Mouse (Mus musculus) left cerebral cortex, postnatal 14 days (tissue): Measurements from ENCODE around the gene Scp2d1. TPM values are rescaled to one million over a fixed set of nuclear protein-coding genes. Genes with fewer than 3 reads are reported as not detected.
"Not testable (repeated sequence)": the region's sequence is repeated elsewhere in the genome, so short reads cannot be mapped to it uniquely, and the experiment has no call there.

Experiments
- DNase-seq, 2 experiments: peaks; one replicate each; pipeline ENCODE4 v3.0.0; 2021 to 2022; ENCODE audit warnings: low spot score in 2 of 2, mixed read lengths in 1 of 2
- intact Hi-C: fragments of 180-260 bp; cut with DNase I; formaldehyde crosslinking; loops from one replicate; pipeline ENCODE4 v1.15.1; 2025
- long read RNA-seq, 2 experiments: library from polyadenylated mRNA; stranded (forward); transcript quantifications; one replicate each; pipeline ENCODE4 v2.0.0; 2021
- total RNA-seq, 2 experiments: library from RNA; stranded (reverse); gene quantifications; 2 replicates each; pipeline ENCODE4 v1.2.3; 2021

Gene Scp2d1
- total RNA-seq, result not detected
- long read RNA-seq, experiment 1, result 0 reads
- long read RNA-seq, experiment 2, result 0 reads

DNA sequence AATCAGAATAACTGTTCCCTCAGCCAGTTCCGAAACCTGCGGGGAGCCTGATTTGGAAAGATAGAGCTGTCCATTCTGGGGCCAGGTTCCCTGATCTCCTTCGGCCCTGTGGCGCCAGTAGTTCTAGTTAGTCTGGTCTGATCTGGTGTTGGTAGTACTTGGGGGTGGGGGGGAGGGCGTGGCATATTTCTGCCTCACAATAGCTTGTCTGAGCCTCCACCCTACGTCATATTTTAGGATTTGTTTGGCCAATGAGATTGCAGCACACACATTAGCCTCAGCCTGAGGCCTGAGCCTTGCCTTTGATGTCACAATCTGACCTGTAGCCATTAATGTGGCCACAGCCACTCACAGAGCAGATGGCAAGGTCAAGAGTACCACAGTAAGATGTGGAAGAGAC lies at the start of gene Scp2d1:
Gene Scp2d1 (plus strand): TSS at position 301 of the 400 bp plus-strand sequence.
- DNase-seq, intact Hi-C loops: not testable (repeated sequence)

DNA sequence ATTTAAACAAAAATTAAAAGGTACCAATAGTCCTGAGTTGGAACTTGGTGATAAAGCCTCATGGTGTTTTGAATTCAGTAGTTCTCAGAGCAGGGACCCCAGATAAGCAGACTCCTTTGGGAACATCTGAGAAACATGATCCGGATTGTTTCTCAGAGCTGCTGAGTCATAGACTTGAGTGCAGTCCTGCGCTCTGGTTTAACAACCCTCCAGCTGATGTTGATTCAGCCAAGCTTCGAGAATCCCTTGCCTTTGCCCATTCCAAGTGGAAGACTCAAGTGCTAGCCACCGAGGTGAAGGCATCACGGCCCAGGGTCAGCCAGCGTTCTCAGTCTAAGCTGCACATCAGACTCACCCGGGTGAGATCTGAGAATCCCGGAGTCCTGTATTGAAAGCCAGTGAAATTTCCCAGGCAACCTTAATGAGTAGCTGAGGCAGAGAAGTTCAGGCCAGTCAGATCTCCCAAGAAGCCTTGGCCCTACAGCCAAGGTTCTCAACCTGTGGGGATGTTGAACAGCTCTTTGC lies 48.8 kb upstream of the Scp2d1 start:
- intact Hi-C loops, result no loop called here
- DNase-seq, result no peak

DNA sequence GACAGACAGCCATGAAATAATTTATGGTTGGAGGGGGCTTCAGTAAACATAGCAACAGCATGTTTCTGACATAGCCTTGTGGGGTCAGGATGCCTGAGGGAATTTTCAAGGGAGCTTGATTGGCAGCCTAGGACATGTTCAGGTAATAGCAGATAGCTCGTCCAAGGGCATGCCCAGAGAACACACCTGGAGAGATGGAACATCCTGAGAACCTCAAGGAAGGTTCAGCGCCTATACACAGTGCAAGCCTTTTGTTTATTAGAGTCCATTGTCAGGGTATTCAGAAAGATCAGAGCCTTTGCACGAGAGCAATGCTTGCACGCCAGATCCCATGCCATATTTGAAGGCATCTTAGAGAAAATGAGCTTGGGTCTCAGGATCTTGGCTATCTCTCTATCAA lies 47.8 kb upstream of the Scp2d1 start:
- no peak for DNase-seq
- intact Hi-C loops, result no loop called here

DNA sequence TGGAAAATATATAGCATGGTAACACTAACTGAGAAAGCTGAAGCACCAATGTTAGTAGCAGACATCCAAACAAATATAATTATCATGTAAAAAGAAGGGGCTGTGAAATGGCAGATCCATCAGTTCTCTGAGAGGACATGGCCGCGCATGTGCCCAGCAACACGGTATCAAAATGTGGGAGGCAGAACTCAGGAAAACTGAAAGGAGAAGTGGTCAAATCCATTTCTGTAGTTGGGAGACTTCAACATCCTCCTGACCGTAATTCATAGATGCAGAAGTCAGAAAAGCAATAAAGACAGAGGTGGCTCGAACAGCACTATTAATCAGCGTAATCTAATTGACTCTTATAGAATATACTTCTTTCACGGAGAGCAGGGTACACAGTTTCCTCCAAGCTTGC lies 44.2 kb upstream of the Scp2d1 start:
- DNase-seq, result no peak
- intact Hi-C loops, result no loop called here

DNA sequence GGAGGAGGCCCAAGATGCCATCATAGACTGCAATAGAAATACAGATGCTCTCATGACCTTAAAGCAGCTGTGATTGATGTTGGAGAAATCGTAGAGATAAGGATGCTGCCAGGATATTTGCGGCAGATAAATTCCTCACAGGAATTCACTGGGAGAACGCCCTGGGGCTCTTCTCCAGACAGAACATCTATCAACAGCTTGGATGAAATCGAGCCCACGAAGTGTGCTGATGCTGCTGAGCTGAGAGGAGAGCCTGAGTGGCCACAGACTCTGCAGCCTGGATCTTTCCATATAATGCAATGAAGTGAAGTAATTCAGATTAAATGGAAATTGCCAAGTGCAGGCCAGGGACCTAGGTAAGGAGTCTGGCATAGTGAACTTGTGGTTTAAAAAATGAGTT lies 42.7 kb upstream of the Scp2d1 start:
- DNase-seq, result no peak
- intact Hi-C loops, result no loop called here

DNA sequence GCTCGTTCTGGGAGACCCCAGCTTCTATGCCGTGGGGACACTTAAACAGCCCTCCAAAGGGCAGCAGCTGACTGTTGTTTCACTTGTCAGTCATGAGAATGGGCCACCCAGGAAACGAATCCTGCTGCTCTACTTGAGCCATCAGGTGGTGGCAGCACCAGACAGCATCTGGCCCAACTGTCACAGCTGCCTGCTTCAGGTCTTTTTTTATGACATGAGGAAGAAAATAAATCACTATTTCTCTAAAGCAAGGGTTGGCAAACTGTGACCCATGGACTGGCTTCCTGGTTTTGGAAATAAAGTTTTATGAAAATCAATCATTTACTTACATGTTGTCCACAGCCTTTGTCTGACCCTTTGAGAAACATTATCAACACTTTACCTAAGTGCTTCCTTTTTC lies 41.6 kb upstream of the Scp2d1 start:
- intact Hi-C loops, result no loop called here
- DNase-seq, result no peak

DNA sequence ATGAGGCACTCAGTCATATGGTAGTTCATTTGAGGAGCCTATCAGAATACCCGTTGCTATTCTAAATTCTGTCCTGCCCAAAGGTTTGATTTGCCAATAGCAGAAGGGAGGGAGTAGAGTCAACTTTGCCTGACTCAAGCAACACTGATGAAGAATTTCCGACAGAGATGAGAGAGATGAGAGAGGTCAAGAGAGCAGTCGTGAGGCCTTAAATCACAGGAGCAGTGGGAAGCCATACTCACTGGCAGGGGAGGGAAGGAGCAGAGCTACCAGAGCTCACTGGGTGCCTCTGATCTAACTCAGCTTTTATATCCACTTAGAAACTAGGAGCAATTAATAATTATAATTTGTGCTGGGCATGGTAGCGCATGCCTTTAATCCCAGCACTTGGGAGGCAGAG lies 41.0 kb upstream of the Scp2d1 start:
- intact Hi-C loops, result no loop called here
- DNase-seq, result no peak

DNA sequence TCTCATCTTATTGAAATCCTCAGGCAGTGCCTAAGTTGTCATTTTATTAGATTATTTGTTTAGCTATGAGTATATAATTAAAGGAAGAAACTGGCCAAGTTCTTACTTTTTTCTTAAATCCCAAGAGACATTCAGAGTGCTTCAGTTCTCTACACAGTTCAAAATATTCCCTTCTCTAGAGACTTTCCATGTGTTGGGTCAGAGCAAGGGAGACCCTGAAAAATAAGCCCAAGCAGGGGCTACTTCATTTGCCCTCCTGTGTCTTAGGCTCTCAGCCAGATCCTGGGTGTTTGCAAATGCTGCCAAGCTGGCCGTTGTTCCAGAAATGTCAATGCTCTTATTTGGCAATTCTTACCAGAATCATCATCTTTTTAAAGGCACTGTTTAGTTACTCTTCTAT lies 40.3 kb upstream of the Scp2d1 start:
- intact Hi-C loops, result no loop called here

DNA sequence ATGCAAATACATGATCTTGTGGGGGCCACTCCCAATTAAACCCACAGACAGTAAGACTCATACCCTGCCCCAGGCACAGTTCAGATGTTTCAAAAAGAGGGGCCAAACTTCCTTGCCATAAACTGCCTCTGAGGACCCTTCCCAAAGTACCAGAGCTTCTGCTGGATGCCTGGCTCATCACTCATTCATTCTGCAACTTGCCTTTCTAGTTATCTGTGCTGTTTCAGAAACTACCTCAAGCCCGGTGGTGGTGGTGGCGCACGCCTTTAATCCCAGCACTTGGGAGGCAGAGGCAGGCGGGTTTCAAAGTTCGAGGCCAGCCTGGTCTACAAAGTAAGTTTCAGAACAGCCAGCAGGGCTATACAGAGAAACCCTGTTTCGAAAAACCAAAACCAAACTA lies 39.6 kb upstream of the Scp2d1 start:
- intact Hi-C loops, result no loop called here
- DNase-seq, result no peak

More for the DNA sequence above, 40.3 kb upstream of the Scp2d1 start:
- no peak for DNase-seq

DNA sequence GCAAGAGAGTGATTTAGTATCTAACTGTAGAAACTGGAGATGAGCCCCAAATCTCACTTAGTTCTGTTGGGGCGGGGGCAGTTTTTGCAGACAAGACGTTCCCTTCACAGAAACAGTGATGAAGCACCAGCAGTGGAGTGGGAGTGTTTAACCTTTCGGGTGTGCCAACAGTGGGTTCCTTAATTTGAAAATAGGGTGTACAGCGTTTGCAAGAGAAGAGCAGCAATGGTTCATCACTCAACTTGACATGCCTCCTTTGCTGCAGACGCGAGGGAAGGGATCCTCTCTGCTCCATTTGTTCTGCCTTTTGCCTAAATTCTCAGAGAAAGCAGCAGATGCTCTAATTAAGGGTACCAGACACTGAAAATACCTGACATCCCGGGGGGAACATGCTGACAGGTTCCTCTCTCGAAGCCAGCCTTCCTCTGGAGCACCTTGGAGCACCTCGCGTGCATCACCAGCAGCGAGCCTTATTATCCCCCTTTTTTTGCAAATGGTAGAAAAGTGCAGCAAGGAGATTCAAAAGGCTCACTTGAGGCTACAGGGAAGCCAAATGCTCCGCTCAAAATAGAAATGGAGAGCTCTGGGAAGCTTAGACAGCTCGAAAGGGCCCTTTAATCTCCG lies 31.7 kb upstream of the Scp2d1 start:
- intact Hi-C loops, result no loop called here

DNA sequence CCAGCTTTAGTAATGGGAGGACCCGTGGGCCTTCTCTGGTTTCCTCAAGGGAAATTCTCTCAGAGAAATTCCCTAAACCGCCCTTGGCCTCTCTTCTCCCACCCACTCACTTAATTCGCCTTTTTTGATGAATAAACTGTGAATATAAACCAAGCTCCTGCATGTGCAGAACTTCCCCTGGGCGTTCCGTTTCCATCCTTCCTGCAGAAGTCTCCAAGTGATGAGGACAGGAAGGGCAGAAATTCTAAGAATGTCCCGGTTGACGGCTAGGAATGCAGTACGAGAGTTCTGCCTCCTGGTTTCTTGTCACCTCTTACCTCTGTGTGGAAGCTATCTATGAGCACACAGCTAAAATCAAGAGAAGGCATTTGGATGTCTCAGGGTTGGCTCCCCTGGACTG lies 25.9 kb upstream of the Scp2d1 start:
- no peak for DNase-seq
- intact Hi-C loops, result no loop called here

More for the DNA sequence above, 31.7 kb upstream of the Scp2d1 start:
- peak; percentile 15 to 61 for DNase-seq

DNA sequence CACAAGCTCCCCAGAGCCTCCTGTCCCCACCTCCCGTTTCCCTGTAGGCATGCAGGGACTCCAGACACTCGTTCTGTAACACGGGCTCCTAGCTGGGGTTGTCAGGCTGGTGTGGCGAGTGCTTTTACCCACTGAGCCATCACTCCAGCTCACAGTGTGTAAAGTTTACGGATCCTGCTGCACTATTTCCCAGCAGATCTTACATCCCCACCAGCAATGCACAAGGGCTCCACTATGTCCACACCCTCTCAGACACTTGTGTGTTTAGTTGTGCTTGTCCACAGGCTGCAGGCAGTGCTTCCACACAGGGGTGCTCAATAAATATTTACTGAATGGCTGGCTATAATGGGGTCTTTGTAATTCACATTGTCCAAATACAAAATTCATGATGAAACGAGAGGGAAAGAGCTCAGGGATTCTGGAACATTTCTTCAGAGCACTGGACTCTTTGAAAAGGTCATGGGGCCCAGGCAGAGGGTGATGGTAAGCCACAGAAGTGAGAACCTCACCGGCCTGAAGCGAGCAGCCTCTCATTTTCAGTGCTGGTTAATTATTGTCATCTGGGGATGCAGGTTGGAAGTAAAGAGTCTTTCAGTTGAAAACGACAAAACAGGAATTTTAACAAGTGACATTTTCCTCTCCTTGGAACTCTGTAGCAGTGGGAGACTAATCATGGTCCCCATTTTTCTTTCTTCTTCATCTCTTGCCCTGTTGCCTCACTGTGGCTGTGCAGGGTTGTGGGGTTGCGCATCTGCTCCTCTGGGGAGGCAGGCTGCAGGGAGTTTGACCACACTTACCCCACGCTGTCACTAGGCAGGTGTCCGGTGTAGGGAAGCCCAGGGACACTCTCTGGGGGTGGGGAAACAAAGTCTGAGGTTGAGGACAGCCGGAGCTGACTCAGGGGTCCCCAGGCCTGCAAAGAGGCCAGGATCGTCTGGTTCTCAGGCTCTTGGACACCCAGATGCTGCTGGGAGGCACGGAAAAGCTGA lies 15.4 kb upstream of the Scp2d1 start:
- DNase-seq, result no peak
- intact Hi-C loops, result no loop called here

DNA sequence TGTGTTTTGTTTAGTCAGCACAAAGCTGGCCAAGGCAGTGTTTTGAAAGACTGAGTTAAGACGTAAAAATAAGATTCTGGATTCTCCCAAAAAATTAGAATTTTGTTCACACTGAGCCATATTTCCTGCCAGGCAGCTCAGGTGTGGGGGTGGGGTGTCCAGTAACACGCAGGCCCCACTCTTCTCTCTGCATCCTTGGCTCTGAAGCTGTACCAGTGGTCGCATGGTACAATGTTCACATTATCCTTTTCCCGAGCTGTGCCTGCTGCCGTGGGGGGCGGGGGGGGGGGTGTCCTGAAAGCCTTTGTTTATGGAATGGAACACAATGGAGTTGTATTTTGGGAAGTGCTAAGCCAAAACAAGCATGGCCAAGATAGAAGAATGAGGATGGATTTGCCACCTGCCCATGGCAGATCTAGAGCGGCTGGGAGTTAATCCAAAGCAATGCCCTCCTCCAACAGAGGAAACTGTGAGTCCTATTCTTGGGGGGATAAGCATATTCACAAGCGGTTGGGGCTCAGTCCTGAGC lies 5.1 kb downstream of the Scp2d1 start:
- peak in 1 of 2 experiments; percentile 17 for DNase-seq
- intact Hi-C loops, result no loop called here

DNA sequence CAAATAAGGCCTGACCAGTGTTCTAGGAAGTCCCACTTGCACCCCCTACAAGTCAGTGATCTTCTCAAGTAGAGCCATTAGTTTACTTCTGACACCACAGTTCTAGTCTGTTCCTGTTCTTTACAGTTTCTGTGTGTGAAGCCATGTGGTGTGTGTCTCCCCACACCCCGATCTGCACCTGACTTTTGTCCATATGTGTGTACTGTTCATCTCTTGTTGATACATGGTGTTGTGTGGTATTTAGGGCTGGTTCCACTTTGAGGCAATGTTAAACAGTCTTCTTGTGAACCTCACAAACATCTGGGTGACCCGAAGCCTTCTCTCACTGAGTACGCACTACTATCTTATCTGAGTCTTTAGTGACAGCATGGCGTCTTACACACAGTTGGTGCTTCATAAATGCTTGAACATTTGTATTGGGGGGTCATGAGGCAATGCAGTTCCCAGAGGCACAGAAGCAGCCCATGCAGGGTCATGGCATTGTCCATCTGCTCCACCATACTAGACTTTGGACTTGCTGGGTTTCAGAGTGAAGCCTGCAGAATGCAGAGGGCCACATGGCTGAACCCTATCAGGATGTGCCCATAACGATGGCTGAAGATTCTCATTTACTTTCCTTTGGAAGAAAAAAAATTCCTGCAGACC lies 13.3 kb downstream of the Scp2d1 start:
- no peak for DNase-seq
- intact Hi-C loops, result no loop called here

DNA sequence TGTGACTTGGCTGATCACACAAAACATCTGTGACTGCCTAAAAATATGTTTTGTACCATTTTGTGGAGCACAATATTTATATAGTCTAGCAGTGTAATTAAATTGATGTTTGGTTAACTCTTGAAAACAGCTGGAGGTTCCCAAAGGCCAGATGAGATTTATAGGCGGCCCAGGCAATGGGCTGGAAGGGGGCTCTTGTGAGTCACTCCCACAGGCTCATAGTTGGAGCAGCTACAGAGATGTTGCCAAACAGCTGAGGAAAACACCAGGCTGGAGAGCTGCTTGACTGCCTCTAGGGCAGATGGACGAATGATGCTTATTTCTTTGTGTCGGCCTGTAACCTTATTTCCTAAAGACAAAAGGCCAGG lies 13.8 kb downstream of the Scp2d1 start:
- intact Hi-C loops, result no loop called here
- DNase-seq, result no peak

DNA sequence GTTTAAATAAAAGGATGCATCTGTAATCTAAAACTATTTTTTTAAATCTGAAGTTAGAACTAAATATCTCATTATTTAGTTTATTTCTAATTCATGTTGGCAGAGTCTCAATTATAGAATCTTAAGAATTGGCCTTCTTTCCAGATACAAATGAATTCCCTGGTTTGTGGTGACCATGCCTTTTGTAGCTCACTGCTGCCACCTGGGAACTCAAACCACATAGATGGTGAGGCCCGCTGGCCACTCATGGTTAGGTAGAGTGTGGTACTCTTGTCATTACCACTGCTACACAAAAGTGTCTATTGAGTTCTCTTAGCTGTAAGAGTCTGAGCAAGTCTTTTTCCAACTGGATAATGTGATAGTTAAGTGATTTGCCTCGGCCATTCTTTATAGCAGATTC lies 45.4 kb downstream of the Scp2d1 start:
- intact Hi-C loops, result loop anchor here (5.0 kb wide), 1 partner anchor 232 kb away; no protein-coding TSS in a partner anchor
- DNase-seq, result no peak
